Mouse (Mus musculus): ENCODE data around the gene Pbx1.

- TF ChIP-seq GATA1 (IDR thresholded peaks at IDR 0.05; ENCODE audit: low read length) (no peak), TAL1 (IDR thresholded peaks at IDR 0.05; ENCODE audit: low read length) (no peak)
These were observed 339.0 kb downstream of the Pbx1 start for GRCm38 (mm10) chr1:168093044-168093443.
